Mouse (Mus musculus) forebrain, embryonic 12.5 days (tissue): ENCODE results near the gene Arhgef26. TPM values are rescaled to one million over a fixed set of nuclear protein-coding genes. Genes with fewer than 3 reads are reported as not detected.

ENCODE experiments used
- ATAC-seq: fragments of 200-750 bp; cut with Nextera tagmentation; 2 replicates; pipeline ENCODE4 v1.8.0; 2017; ENCODE audit warnings: moderate TSS enrichment; ENCODE audit not compliant: low FRiP score
- H3K27ac ChIP-seq: fragments of 300-500 bp; sonication (generic); 2 replicates; pipeline ENCODE4 v1.5.1; 2016; ENCODE audit warnings: mild to moderate bottlenecking
- H3K27me3 ChIP-seq: fragments of 300-500 bp; sonication (generic); 2 replicates; pipeline ENCODE4 v1.6.1; 2016; ENCODE audit warnings: mild to moderate bottlenecking
- H3K36me3 ChIP-seq: fragments of 300-500 bp; sonication (generic); replicated peaks from 2 replicates; pipeline ENCODE4 v1.6.1; 2016; ENCODE audit warnings: mild to moderate bottlenecking
- H3K4me1 ChIP-seq: fragments of 300-500 bp; sonication (generic); 2 replicates; pipeline ENCODE4 v1.6.1; 2016
- H3K4me2 ChIP-seq: fragments of 300-500 bp; sonication (generic); 2 replicates; pipeline ENCODE4 v1.6.1; 2016; ENCODE audit warnings: mild to moderate bottlenecking, moderate library complexity
- H3K4me3 ChIP-seq: fragments of 300-500 bp; sonication (generic); replicated peaks from 2 replicates; pipeline ENCODE4 v1.5.1; 2016; ENCODE audit warnings: mild to moderate bottlenecking
- H3K9ac ChIP-seq: fragments of 300-500 bp; sonication (generic); 2 replicates; pipeline ENCODE4 v1.6.1; 2016; ENCODE audit warnings: mild to moderate bottlenecking
- H3K9me3 ChIP-seq: fragments of 300-500 bp; sonication (generic); 2 replicates; pipeline ENCODE4 v1.6.1; 2016
- WGBS: fragments of 180-500 bp; shearing (Covaris S2); methylation state at CpG from one replicate; pipeline ENCODE4 v1.1.7; 2016; 5-methylcytosine and 5-hydroxymethylcytosine counted together
- polyA plus RNA-seq: library from polyadenylated mRNA; unstranded; fragments of >200 nt; fragmentation: Nextera tagmentation; extraction: Ambion mirVana; gene quantifications from 2 replicates; pipeline ENCODE4 v1.2.1, GENCODE M21; 2016

Gene Arhgef26
- polyA plus RNA-seq, 1 experiment from 2014 or later, result 10.1 TPM

DNA sequence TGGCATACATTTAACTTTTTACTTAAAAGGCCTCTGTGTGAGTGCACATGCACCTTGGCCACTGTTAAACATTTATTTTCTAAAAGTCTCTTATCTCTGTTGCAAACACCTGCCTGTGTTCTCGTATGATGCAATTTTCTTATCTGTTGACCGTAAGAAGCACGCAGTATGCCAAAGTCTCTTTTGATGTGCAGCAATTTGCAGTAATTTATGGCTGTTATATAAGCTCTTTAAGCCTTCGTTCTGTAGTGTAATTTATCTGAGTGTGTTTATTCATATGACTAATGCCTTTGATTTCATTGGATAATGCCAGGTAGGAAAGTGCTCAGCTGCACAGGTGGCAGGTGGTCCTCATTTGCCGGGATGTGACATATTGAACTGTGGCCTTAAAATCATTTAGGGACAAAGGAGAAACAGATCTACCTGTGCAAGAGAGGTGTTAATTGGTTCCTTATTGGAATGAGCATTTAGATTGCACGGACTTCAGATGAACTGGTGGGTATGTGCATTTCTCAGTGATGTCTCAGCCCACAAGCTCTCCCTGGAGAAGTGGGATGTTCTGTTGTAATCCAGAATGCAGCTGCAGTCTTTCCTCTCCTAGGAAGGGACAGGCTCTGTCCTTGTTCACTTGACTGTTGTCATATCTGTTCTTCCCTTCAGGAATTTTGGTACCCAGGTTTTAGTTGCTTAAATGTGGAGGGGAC lies 10.5 kb downstream of the Arhgef26 start:
- WGBS, result 81% methylated on average over 6 of the region's 6 CpGs

DNA sequence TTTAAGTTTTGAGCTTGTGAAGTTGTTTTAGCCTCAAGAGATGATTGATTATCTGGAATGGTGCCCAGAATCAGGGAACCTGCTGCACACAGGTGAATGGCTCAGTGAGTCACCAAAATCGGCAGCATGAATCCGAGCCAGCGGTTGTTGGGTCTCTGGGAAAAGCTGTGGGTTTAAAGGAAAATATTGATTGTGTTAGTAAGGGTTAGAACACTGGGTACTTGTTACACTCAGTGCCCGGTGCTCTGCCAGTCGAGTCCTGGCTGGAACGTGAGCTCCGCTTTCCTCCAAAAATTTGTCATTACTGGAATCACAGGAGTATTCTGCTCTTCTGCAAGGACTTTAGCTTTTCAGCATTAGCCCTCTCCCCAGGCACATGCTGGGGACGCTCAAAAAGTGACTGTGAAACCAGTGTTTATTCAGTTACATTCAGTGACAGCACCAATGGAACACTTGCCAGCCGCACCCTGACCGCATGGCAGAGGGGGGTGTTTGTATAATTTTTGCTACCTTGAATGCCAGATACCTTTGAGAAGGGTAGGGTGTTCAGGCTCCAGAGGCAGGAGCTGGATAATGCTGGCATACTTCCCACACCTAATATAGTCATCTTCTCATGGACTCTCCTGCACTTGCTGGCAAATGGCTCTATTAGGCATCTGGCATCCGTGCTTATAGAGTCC lies 11.2 kb downstream of the Arhgef26 start:
- Histone ChIP-seq H3K27me3 (no peaks in the 10 kb centered on the region), H3K27ac (no peak overlapping the region), H3K9me3 (no peaks in the 10 kb centered on the region), H3K4me1 (no peaks in the 10 kb centered on the region), H3K9ac (no peak overlapping the region), H3K4me2 (no peak overlapping the region), H3K4me3 (no peak overlapping the region), H3K36me3 (0 out of 2 replicates have a peak, but pooled peaks cover 2% of the 10 kb centered on the region)
- no peak for ATAC-seq
- WGBS, result 90% methylated on average over 11 of the region's 11 CpGs

More for the DNA sequence above, 10.5 kb downstream of the Arhgef26 start:
- Histone ChIP-seq H3K4me2 (no peak overlapping the region), H3K9me3 (no peaks in the 10 kb centered on the region), H3K4me1 (no peaks in the 10 kb centered on the region), H3K4me3 (no peak overlapping the region), H3K27me3 (no peaks in the 10 kb centered on the region), H3K9ac (no peak overlapping the region), H3K27ac (no peak overlapping the region), H3K36me3 (0 out of 2 replicates have a peak, but pooled peaks cover 2% of the 10 kb centered on the region)
- no peak for ATAC-seq

- Histone ChIP-seq H3K4me2 (no peak overlapping the region), H3K9me3 (no peaks in the 10 kb centered on the region), H3K4me3 (no peak overlapping the region), H3K27me3 (no peaks in the 10 kb centered on the region), H3K36me3 (0 out of 2 replicates have a peak, but pooled peaks cover 2% of the 10 kb centered on the region), H3K27ac (no peak overlapping the region), H3K9ac (no peak overlapping the region), H3K4me1 (no peaks in the 10 kb centered on the region)
- WGBS, result 87% methylated on average over 4 of the region's 4 CpGs
- ATAC-seq, result no peak
These were observed 13.9 kb downstream of the Arhgef26 start for GRCm38 (mm10) chr3:62352071-62352470.

DNA sequence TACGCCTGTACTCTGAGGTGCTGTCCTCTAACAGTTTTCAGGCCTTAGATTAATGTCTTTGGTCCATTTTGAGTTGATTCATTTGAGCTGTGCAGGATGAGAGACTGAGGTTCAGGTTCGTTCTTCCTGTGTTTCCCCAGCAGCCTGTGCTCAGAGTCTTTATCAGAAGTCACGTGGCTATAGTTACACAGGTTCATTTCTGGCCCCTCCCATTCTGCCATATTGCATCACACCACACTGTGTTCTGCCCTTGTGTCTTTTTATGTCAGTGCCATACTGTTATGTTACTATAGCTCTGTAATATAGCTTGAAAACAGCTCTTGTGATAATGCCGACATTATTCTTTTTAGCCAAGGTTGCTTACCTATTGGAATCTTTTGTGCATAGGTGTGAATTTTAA lies 14.7 kb downstream of the Arhgef26 start:
- WGBS, result 89% methylated on average over 4 of the region's 4 CpGs
- no peak overlapping the region for H3K4me2 ChIP-seq
- H3K4me1 ChIP-seq, result no peaks in the 10 kb centered on the region
- no peak for ATAC-seq
- H3K9ac ChIP-seq, result no peak overlapping the region
- H3K36me3 ChIP-seq, result 0 out of 2 replicates have a peak, but pooled peaks cover 2% of the 10 kb centered on the region
- no peaks in the 10 kb centered on the region for H3K9me3 ChIP-seq
- no peak overlapping the region for H3K27ac ChIP-seq
- H3K4me3 ChIP-seq, result no peak overlapping the region
- H3K27me3 ChIP-seq, result no peaks in the 10 kb centered on the region

DNA sequence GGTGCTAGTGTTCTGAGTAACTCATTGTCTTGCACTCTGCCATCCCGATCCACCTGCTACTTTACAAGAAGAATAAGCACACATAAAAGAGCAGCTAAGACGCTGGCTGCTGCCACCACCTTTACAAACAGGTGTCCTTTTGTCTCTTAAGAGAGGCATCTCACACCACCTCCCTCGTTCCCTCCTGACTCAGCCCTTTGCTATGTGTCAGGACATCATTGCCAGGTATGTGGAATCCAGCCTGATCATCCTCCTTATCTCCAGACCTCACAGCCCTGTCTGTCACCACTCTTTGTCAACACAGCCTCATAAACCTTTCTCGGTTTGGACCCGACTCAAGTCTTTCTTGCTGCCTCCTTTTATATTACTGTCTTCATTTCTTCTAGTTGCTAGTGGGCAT lies 29.7 kb downstream of the Arhgef26 start:
- no peaks in the 10 kb centered on the region for H3K27me3 ChIP-seq
- WGBS, result 80% methylated on average over 5 of the region's 5 CpGs
- no peak overlapping the region for H3K4me2 ChIP-seq
- no peak overlapping the region for H3K27ac ChIP-seq
- H3K4me1 ChIP-seq, result no peaks in the 10 kb centered on the region
- no peaks in the 10 kb centered on the region for H3K36me3 ChIP-seq
- no peak overlapping the region for H3K4me3 ChIP-seq
- no peak overlapping the region for H3K9ac ChIP-seq
- H3K9me3 ChIP-seq, result no peaks in the 10 kb centered on the region
- ATAC-seq, result no peak

GRCm38 (mm10) chr3:62372841-62373240 lies 34.7 kb downstream of the Arhgef26 start:
- H3K9me3 ChIP-seq, result no peaks in the 10 kb centered on the region
- ATAC-seq, result no peak
- no peaks in the 10 kb centered on the region for H3K27me3 ChIP-seq
- 72% methylated on average over 2 of the region's 2 CpGs for WGBS
- no peaks in the 10 kb centered on the region for H3K4me1 ChIP-seq
- H3K4me2 ChIP-seq, result no peak overlapping the region
- no peaks in the 10 kb centered on the region for H3K36me3 ChIP-seq
- H3K4me3 ChIP-seq, result no peak overlapping the region
- H3K9ac ChIP-seq, result no peak overlapping the region
- H3K27ac ChIP-seq, result no peak overlapping the region

- no peak overlapping the region for H3K27ac ChIP-seq
- ATAC-seq, result no peak
- H3K4me1 ChIP-seq, result no peaks in the 10 kb centered on the region
- no peaks in the 10 kb centered on the region for H3K27me3 ChIP-seq
- H3K9me3 ChIP-seq, result no peaks in the 10 kb centered on the region
- no peak overlapping the region for H3K9ac ChIP-seq
- no peak overlapping the region for H3K4me2 ChIP-seq
- no peak overlapping the region for H3K4me3 ChIP-seq
- H3K36me3 ChIP-seq, result no peaks in the 10 kb centered on the region
- 90% methylated on average over 4 of the region's 4 CpGs for WGBS
These were observed 36.2 kb downstream of the Arhgef26 start for GRCm38 (mm10) chr3:62374346-62374745.

DNA sequence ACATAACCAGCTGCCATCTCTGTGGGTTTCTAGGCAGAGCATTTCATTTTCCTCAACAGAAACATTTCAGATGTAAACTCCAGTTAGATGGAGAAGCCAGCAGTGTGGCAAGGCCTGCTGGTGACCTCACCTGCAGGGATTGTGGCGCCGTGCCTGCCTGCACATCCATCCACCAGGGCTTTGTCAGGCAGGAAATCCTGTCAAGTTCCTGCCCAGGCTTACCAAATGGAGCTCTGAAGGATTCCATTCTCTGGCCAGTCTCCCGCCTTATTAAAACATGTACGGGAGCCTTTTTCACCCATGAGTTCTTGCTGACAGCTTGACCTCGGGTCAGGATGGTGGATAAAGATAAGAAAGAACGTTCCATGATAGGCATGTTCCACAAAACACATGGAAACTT lies 36.7 kb downstream of the Arhgef26 start:
- Histone ChIP-seq H3K9me3 (no peaks in the 10 kb centered on the region), H3K4me3 (no peak overlapping the region), H3K27me3 (no peaks in the 10 kb centered on the region), H3K9ac (no peak overlapping the region), H3K4me1 (no peaks in the 10 kb centered on the region), H3K36me3 (no peaks in the 10 kb centered on the region), H3K27ac (no peak overlapping the region), H3K4me2 (no peak overlapping the region)
- WGBS, result 86% methylated on average over 6 of the region's 6 CpGs
- ATAC-seq, result no peak

- no peak for ATAC-seq
These were observed 38.6 kb downstream of the Arhgef26 start for GRCm38 (mm10) chr3:62376719-62377118.

GRCm38 (mm10) chr3:62379946-62380345 lies 41.8 kb downstream of the Arhgef26 start:
- H3K27ac ChIP-seq, result no peak overlapping the region
- H3K4me3 ChIP-seq, result no peak overlapping the region
- H3K4me1 ChIP-seq, result no peaks in the 10 kb centered on the region
- 80% methylated on average over 5 of the region's 5 CpGs for WGBS
- no peak for ATAC-seq
- H3K9me3 ChIP-seq, result no peaks in the 10 kb centered on the region
- H3K27me3 ChIP-seq, result no peaks in the 10 kb centered on the region
- no peak overlapping the region for H3K4me2 ChIP-seq
- no peaks in the 10 kb centered on the region for H3K36me3 ChIP-seq
- H3K9ac ChIP-seq, result no peak overlapping the region

More at GRCm38 (mm10) chr3:62376719-62377118, 38.6 kb downstream of the Arhgef26 start:
- Histone ChIP-seq H3K27me3 (no peaks in the 10 kb centered on the region), H3K27ac (no peak overlapping the region), H3K9me3 (no peaks in the 10 kb centered on the region), H3K4me1 (no peaks in the 10 kb centered on the region), H3K36me3 (no peaks in the 10 kb centered on the region), H3K4me3 (no peak overlapping the region), H3K4me2 (no peak overlapping the region), H3K9ac (no peak overlapping the region)
- 96% methylated on average over 2 of the region's 2 CpGs for WGBS

- Histone ChIP-seq H3K36me3 (no peaks in the 10 kb centered on the region), H3K27me3 (no peaks in the 10 kb centered on the region), H3K4me2 (no peak overlapping the region), H3K9ac (no peak overlapping the region), H3K27ac (no peak overlapping the region), H3K4me1 (no peaks in the 10 kb centered on the region), H3K9me3 (no peaks in the 10 kb centered on the region), H3K4me3 (no peak overlapping the region)
- 79% methylated on average over 3 of the region's 3 CpGs for WGBS
- ATAC-seq, result no peak
These were observed 42.3 kb downstream of the Arhgef26 start for GRCm38 (mm10) chr3:62380420-62380819.

DNA sequence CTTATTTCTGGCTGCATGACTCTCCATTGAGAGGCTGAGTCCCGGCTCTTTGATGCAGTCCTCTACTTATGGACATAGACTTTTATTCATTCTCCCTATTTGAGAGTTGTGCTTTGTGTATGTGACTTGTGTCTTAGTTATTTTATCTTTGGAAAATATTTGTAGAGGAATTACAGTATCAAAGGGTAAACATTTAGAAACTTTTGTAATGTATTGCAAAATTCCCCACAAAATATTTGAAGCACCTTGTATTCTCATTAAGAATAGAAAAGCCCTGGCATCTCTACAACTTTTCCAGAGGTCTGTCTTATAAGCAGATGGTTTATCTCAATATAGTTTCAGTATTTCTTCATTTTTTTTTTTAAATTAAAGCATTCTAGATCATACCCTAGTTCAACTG lies 44.7 kb downstream of the Arhgef26 start:
- H3K4me2 ChIP-seq, result no peak overlapping the region
- no peak overlapping the region for H3K9ac ChIP-seq
- no peaks in the 10 kb centered on the region for H3K4me1 ChIP-seq
- WGBS, result 81% methylated on average over 1 of the region's 1 CpGs
- no peak for ATAC-seq
- H3K36me3 ChIP-seq, result no peaks in the 10 kb centered on the region
- no peak overlapping the region for H3K27ac ChIP-seq
- H3K27me3 ChIP-seq, result no peaks in the 10 kb centered on the region
- no peak overlapping the region for H3K4me3 ChIP-seq
- H3K9me3 ChIP-seq, result no peaks in the 10 kb centered on the region

- Histone ChIP-seq H3K27me3 (no peaks in the 10 kb centered on the region), H3K9ac (no peak overlapping the region), H3K36me3 (no peaks in the 10 kb centered on the region), H3K9me3 (no peaks in the 10 kb centered on the region), H3K4me2 (no peak overlapping the region), H3K4me1 (peaks cover 7% of the 10 kb centered on the region), H3K27ac (no peak overlapping the region), H3K4me3 (no peak overlapping the region)
- ATAC-seq, result no peak
These were observed 54.5 kb downstream of the Arhgef26 start for GRCm38 (mm10) chr3:62392636-62393035.
